Comparison of ENCODE assay signal across 7 mouse cellular contexts in the genomic region with DNA sequence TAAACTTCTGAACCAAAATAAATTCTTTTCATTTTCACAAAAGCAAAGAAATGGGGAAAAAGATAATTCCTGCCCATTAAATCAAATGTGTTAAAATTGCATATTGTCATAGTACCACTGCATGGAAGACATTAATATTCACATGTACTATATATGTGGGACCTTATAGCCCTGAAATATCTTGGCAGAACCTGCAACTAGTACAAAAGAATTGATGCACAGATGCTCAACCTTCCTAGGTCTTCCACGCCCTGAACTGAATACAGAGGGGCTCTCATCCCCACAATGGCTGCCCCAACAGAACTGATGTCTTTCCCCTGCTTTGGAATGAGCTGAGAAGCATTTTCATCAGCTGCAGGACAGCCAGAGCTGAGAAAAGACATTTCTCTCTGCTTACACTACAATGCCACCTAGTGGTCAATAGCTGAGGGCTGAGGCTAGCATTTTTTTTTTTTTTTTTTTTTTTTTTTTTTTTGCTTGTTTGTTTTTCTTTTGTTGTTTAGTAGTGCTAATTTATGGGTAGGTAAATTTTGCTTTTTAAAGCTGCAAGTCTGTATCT.
DNase-seq lines count a peak whose midpoint lies in the region; ATAC-seq and TF ChIP-seq lines count a peak whose summit lies in the region.

No protein-coding gene starts in this region.

- H3K9ac ChIP-seq in lung, embryonic 14.5 days: no peak overlapping the region
- no peak overlapping the region for H3K9ac ChIP-seq in midbrain, embryonic 14.5 days (replicated peaks; ENCODE audit: low read length)

- peak; percentile 65 for ATAC-seq in lung, embryonic 14.5 days (ENCODE audit: insufficient read depth)
- peak; percentile 57 for ATAC-seq in erythroblast, adult 5-6 weeks (replicated peaks; ENCODE audit: low FRiP score, poor library complexity, severe bottlenecking)
- peak; percentile 62; the same call in 1 of the 2 replicates for ATAC-seq in midbrain, embryonic 14.5 days (ENCODE audit: low FRiP score, low TSS enrichment)

- no peak overlapping the region for H3K4me3 ChIP-seq in lung, embryonic 14.5 days (ENCODE audit: low read depth, low read length)
- H3K4me3 ChIP-seq in bone marrow, adult 2 months (replicated peaks; ENCODE audit: control insufficient read depth, low read depth, low read length): no peak overlapping the region
- no peak overlapping the region for H3K4me3 ChIP-seq in midbrain, embryonic 14.5 days (replicated peaks; ENCODE audit: low read depth, low read length)

- H3K4me1 ChIP-seq in lung, embryonic 14.5 days (ENCODE audit: insufficient read depth): no peaks in the 10 kb centered on the region
- H3K4me1 ChIP-seq in bone marrow, adult 2 months (ENCODE audit: control insufficient read depth, insufficient read depth, low read length): no peaks in the 10 kb centered on the region
- no peaks in the 10 kb centered on the region for H3K4me1 ChIP-seq in midbrain, embryonic 14.5 days (ENCODE audit: control insufficient read depth, insufficient read depth, low read length)

- no peaks in the 10 kb centered on the region for H3K9me3 ChIP-seq in lung, embryonic 14.5 days (ENCODE audit: low read depth, low read length)
- no peaks in the 10 kb centered on the region for H3K9me3 ChIP-seq in midbrain, embryonic 14.5 days (ENCODE audit: control insufficient read depth, low read length)

- H3K36me3 ChIP-seq in lung, embryonic 14.5 days (ENCODE audit: insufficient read depth): no peaks in the 10 kb centered on the region
- H3K36me3 ChIP-seq in midbrain, embryonic 14.5 days (ENCODE audit: control insufficient read depth, insufficient read depth, low read length): no peaks in the 10 kb centered on the region

- no peaks in the 10 kb centered on the region for H3K27me3 ChIP-seq in lung, embryonic 14.5 days (ENCODE audit: insufficient read depth, low read length)
- no peaks in the 10 kb centered on the region for H3K27me3 ChIP-seq in midbrain, embryonic 14.5 days (ENCODE audit: control insufficient read depth, insufficient read depth, low read length)

- TF ChIP-seq CTCF in lung, embryonic 14.5 days (IDR thresholded peaks at IDR 0.05; ENCODE audit: low read depth): peak; percentile 85
- 0 out of 2 replicates have a peak, but pooled peaks have one; percentile 5 for TF ChIP-seq CTCF in bone marrow, adult 2 months (IDR thresholded peaks at IDR 0.05; ENCODE audit: control insufficient read depth, insufficient read depth, low read length)

- 11% methylated on average over 1 of the region's 1 CpGs for WGBS in lung, embryonic 14.5 days
- 8% methylated on average over 1 of the region's 1 CpGs for WGBS in bone marrow, adult 2 months
- WGBS in large intestine, adult 2 months: 2% methylated on average over 1 of the region's 1 CpGs
- 19% methylated on average over 1 of the region's 1 CpGs for WGBS in midbrain, embryonic 14.5 days

- H3K4me2 ChIP-seq in lung, embryonic 14.5 days: no peak overlapping the region
- no peak overlapping the region for H3K4me2 ChIP-seq in midbrain, embryonic 14.5 days (ENCODE audit: low read length)

- no peak for TF ChIP-seq POLR2A in bone marrow, adult 2 months (IDR thresholded peaks at IDR 0.05; ENCODE audit: borderline replicate concordance, control insufficient read depth, low read depth, low read length)

- no peak overlapping the region for H3K27ac ChIP-seq in lung, embryonic 14.5 days (ENCODE audit: low read depth)
- no peak overlapping the region for H3K27ac ChIP-seq in bone marrow, adult 2 months (ENCODE audit: control insufficient read depth, insufficient read depth, low read depth, low read length, poor library complexity)
- no peak overlapping the region for H3K27ac ChIP-seq in midbrain, embryonic 14.5 days (replicated peaks; ENCODE audit: low read depth, low read length)

- DNase-seq in lung, embryonic 14.5 days: peak; percentile 87
- no peak for DNase-seq in lung, postnatal 4 days
- peak; percentile 3 for DNase-seq in large intestine, adult 2 months (ENCODE audit: low read depth, low spot score)
- peak; percentile 88 for DNase-seq in midbrain, embryonic 14.5 days
- DNase-seq in urinary bladder, postnatal 10 days (ENCODE audit: low spot score): no peak

Comparison
In these comparisons a context has a peak if more than half of its experiments do, and no peak if none do; other contexts are left out.
1. DNase-seq: peak in lung, embryonic 14.5 days (single experiment), large intestine, adult 2 months (single experiment) and midbrain, embryonic 14.5 days (single experiment); none in lung, postnatal 4 days (0 of 2) and urinary bladder, postnatal 10 days (single experiment).
2. Peak in every context shown above with its lines, with median percentiles within 50 percentile points of each other: ATAC-seq.